Mouse (Mus musculus) embryonic fibroblast, embryonic 13.5 days (primary cell): ENCODE measurements around the gene Mlph.

ENCODE experiments used
- CTCF ChIP-seq: IDR thresholded peaks from 2 replicates; pipeline ENCODE4 v1.5.1; 2011; ENCODE audit warnings: mild to moderate bottlenecking, control low read depth, low read length, moderate library complexity, borderline replicate concordance; ENCODE audit not compliant: insufficient read depth
- POLR2A ChIP-seq: IDR thresholded peaks from 2 replicates; pipeline ENCODE4 v1.6.1; 2011; ENCODE audit warnings: low read depth, mild to moderate bottlenecking, control low read depth, low read length, moderate library complexity

DNA sequence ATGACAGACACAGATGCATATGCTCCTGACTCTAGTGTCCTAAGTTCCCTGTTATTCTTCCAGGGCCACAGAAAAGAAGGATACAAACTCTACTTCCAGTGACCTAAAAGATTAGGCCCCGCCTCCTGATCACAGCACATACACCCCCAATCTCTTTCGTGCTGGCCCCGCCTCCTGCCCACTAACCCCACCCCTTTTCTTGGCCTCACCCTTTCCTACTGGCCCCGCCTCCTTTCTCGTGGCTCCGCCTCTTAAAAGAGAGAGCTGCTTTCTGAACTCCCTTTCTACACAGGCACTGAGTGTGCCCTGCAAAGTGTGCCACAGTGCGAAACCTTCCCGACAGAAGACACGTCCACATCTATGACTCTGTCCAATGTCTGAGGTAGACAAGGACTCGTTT lies 30.3 kb downstream of the Mlph start:
- TF ChIP-seq CTCF (no peak), POLR2A (no peak)
